Mouse (Mus musculus): ENCODE measurements around the gene Neurl4.
"Not testable (repeated sequence)": the region's sequence is repeated elsewhere in the genome, so short reads cannot be mapped to it uniquely, and the experiment has no call there.

The Neurl4 gene

DNA sequence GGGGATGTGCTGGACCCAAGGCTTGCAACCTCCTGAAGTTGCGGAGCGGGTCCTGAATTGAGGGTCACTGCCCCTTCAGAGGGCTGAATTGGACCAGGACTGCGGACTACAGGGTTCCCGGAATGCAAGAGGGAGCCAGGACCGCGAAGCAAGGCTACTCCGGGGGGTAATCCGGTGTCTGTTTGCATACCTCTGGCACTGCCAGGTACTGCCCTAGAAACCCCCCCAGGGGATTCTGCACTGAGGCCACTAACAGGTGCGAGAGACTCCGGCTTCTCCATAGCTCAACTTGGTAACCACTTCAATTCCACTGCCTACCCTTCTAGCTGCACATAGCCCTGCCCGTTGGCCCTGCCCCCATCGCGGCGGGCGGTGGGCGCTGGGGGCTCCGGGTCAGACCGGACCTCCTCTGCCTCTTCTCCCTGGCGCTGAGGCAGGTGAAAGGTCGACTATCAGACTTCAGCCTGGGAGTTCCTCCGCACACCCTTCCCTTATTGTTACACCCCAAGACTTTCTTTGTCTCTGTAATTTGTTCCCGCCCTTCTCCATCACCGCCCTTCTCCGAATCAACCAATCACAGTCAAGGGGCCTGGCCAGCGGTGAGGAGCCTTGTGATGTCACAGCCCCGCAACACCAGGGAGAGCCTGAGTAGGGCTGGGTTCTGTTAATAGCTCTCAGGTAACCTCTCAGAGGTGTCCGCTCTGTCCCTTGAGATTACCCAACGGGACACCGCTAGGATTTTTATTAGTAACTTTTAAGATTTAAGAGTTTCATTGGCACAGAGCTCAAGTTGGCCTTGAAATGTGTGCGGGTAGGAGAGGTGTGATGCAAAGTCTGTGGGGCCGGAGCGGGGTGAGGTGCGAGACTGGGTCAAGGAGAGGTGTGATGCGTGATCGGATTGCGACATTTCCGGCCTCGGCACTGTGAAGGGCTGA lies at the start of gene Neurl4, which contains the start of gene 2810408A11Rik:
Gene Neurl4, plus strand, starts transcription at position 602 of the 935 bp plus-strand sequence.
Gene 2810408A11Rik, minus strand, starts transcription at position 517 of the 935 bp plus-strand sequence.
- DNase-seq: peak; percentile 96

DNA sequence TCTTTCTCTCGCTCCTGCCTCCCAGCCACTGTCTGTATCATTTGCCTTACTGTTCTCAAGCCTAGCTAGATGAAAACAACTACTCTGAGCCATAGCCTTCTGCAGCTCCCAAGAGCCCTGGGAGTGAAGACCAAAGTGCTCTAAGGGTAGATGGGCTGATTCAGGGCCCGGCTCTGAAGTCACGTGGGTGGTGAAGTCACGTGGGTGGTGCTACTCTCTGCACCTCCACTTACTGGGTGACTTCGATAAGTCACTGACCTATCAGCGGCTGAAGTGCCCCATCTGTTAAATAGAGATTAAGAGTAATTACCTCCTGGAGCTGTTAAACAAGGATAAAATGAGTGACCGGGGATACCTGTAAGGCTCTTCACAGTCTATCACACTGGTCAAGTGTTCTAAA lies 46.9 kb upstream of the Neurl4 start:
- DNase-seq: no peak

DNA sequence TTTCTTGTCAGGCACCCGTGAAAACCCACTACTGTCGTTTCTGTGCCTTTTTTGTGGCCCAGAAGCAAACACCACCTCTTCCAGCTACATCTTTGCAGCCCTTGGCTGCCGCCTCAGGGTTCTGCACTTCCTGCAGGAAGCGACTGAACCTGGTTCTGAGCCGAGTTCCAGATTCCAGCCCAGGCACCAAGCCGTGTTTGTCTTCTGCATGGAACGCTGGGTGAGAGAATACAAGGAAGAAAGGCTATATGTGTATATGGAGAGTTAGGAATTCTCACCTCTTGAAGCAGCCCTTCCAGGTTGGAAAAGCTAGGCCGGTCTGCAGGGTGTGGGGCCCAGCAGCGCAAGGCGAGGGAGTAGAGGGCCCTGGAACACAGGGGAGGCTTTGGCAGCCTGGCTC lies 46.2 kb upstream of the Neurl4 start:
- DNase-seq: no peak

DNA sequence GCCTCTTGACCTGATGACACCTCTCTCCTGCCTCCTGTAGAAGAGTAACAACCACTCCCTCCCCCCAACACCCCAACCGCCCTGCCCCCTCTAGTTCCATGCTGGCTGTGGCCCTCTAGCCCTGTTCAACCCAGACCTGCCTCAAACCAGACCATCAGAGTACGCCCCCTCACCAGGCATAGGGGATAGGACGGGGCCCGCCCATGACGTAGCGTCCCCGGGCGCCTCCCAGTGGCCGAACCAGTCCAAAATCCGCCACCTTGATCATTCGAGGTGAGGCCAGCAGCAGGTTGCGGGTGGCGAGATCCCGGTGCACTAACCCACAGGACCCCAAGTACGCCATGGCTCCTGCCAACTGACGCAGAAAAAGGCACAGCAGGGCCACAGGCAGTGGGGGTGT lies 45.5 kb upstream of the Neurl4 start:
- DNase-seq: peak; percentile 66

DNA sequence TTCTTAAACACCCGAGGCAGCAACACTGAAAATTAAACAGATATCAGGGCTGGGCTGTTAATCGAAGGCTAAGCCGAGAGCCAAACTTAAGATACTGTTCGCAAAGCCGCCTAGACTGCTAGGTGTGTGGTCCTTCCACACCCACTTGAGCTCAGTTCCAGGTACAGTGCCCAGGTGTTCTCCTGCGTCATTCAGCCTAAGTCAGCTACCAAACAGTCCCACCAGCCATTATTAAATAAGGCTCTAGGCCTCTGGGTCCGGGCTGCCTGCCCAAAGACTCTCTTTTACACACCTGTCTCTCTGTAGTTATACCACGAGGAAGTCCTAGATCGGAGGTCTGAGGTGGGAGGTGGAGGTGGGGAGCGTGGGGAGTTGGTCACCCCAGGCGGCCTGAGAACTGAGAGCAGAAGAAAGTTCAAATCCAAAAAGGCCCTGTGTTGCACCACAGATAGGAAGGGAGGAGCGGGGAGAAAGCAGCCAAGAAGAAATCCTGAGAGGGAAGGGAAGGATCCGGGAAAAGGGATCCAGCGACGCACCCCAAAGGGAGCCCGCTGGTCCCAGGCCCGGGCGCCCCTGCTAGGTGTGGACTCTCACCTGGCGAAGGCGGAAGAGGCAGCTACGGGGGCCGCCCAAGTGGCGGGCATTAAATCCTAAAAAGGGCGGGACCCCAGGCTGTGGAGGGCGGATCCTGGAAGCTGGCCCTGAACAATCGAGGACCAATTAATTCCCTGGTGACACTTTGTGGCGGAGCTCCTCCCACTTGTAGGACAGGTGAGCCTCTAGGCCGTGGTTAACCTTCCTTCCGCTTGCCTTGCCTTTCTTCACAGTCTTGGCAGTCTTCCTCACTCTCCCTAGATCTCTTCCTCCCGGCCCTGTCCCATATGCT lies 42.5 kb upstream of the Neurl4 start, which contains the start of gene Tnk1:
Gene Tnk1, minus strand, starts transcription at position 618 of the 886 bp plus-strand sequence.
- peak; percentile 68 for DNase-seq

DNA sequence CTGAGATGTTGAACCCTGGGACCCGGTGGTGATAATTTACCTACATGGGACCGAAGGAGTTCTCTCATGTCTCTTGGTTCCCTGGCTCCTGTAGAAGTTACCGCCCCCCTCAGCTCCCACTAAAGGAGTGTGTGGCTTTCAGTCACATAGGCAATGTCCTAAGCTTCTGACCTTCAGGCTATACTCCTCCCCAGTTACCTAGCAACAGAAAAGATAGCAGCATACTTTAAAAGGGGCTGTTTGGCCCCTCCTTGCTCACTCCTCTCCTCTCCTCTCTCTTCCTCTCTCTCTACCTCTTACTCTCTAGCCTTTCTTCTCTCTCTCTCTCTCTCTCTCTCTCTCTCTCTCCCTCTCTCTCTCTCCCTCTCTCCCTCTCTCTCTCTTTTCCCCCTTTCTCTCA lies 37.1 kb upstream of the Neurl4 start:
- DNase-seq: not testable (repeated sequence)

DNA sequence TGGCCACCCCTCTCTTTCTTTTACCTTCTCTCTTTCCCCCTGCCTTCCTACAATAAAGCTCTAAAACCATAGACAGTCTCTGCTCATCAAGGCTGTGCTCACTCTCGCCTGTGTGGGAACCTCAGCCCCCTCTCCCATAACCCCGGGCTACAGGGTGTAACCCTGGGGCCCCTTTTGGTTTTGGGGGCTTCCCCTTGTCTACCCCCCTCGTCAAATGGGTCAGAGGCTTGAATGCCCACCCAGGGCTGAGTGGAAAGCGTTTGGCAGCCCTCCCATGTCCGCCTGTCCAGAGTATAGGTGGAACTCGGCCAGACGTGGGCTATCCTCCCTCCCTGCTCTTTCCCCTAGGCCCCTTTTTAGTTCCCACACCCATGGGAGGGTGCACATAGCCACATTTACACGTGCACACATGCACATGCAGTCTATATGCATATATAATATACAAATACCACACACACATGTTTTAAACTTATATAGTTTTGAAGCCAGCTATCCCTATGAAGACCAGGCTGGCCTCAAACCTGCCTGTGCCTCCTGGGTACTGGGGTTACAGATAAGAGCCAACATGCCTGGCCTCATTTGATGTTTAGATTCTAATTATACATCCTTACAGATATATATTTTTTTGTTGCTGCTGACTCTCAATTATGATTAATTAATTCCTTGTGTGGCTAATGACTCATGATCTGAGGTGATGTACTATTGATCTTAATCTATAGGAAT lies 36.6 kb upstream of the Neurl4 start:
- DNase-seq: no peak

DNA sequence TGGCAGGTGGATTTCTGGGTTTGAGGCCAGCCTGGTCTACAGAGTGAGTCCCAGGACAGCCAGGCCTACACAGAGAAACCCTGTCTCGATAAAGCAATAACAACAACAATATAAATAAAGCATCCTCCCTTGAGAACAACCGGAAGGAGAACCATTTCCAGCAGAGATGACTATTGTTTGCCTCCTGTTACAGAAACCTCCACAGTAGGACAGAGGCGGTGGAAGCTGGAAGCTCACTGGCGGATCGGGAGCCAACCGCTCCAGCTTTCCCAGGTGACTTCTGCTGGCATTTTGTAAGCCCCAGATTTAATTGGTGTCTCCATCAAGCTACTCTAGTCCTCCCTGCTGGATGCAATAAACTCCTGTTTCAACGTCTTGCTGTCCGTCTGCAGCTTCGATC lies 35.3 kb upstream of the Neurl4 start:
- no peak for DNase-seq

DNA sequence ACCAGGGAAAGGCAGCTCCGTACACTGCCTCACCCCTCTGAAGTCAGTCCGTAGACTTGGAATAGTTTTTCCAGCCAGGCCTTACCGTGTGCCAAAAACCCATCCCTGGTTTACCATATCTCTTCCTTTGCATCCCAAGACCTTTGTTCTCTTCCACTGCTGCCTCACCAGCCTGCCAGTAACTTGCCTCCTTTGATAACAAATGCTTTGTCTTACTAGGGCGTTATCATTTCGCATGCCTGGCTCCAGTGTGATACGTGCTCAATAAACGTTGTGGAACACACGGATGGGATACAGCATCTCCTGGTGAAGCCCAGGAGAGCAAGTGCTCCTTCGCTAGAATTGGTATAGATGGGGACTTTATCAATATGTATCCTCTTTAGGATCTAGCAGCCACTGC lies 33.5 kb upstream of the Neurl4 start:
- DNase-seq: no peak

DNA sequence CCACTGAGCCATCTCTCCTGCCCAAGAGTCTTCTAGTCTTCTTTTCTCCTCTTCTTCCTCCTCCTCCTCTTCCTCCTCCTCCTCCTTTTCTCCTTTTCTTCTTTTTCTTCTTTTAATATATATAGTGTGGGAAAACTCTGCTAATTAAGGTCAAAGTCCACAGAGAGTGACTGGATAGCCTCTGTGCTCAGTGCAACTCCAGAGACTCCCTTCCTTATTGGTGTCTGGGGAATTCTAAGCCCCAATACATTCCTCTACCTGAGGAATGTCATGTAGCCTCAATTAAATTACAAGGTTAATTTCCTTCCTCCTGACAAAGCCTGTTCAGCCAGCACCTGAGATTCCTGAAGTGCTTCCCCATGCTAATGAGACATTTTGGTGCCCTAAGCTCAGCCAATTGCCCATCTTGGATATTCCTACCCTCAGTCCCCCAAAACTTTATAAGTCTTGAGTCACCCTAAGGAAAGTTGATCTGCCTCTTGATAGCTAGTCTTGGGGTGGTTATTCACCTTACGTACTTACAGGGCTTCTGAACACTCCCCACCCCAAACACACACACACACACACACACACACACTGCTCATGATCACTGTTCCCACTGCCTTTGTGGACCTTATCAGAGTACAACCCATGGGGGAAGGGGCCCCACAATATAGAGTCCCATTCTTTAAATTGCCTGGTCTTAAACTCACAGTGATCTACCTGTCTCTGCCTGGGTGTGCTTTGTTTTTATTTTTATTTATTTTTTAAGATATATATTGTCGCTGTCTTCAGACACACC lies 30.4 kb upstream of the Neurl4 start:
- no peak for DNase-seq

DNA sequence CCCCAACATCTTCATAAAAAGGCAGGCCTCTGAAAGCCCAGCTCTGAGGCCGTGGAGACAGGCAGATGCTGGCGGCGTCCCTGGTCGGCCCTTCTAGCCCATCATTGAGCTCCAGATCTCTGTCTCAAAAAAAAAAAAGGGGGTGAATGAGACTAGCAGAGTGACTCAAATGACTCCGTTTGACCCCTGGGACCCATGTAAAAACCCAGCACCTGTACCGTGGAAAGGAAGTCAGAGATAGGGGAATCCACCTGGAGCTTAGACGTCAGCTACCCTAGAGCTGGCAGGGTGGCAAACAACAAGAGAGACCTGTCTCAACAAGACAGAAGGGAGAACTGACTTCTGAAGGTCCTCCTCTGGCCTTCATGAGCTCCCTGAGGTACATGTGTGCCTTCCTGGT lies 29.1 kb upstream of the Neurl4 start:
- DNase-seq: no peak

DNA sequence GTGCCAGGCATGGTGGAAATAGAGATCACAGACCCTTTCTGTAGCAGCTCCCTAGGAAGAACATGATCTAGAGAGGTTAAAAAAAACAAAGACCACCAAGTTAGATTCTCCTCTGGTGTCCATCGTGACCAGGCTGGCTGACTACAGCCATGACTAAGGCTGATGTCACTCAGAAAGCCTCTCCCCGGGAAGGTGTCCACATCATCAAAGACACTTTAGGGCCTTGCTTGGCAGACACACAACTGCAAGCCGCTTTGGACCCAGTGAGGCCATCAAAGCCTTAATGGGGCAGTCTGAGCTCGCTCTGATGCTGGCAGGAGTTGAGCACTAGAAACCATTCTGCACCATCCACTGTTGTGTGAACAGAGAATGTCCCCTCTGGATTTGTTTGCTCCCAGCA lies 28.4 kb upstream of the Neurl4 start:
- DNase-seq: no peak

DNA sequence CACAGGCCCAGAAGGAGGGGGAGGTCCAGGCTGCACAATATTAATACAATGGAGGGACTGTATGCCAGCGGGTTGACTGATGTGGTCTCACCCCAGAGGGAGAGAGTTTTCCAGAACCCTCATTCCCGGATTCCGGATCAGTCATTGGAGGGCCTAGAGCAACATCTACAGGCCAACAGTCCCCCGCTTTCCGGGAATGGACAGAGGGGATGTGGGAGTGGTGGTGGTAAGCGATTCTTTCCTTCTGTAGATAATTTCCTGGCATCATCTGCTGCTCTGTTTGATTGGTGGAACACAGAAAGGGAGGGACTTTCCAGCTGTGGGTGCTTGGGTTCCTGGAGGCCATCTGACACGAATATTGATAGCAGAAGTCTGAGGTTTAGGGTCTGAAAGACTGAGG lies 24.7 kb upstream of the Neurl4 start:
- DNase-seq: peak; percentile 91

DNA sequence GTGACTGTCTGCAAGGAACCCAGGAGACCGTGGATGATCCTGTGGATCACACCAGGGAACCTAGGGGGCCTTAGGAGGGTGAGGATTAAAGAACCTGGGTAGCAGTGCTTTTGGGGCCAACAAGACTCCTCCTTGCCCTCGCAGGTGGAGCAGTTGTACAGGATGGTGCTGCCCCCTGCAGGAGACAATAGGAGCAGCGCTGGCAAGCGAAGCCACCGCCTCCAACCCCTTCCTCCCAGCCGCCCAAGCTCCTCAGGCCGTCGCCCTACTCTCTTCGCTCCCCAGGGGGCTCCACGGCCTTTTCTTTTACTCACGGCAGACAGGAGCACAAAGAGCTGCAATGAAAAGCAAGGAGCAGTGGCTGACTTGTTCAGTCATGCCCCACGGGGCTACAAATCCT lies 24.0 kb upstream of the Neurl4 start:
- DNase-seq: peak; percentile 97

DNA sequence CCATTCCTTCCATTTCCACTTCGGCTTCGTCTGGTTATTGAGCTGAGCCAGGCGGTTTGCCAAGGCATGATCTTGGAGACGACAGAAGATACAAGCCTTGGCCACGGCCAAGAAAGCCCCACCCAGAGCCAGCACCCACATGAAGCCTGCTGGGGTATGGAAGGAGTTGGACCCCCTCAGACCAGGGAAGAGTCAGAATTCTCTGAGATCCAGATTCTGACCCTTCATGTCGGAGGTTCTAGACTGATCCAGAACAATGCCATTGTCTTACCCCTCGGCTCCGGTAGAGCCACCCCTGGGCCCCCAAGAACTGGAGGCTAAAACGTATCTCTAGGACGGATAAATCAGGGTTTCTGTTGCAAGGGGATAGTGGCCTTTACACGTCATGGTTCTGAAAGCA lies 23.0 kb upstream of the Neurl4 start, which contains the start of gene Tmem95:
Gene Tmem95, minus strand, starts transcription at position 141 of the 400 bp plus-strand sequence.
- no peak for DNase-seq

DNA sequence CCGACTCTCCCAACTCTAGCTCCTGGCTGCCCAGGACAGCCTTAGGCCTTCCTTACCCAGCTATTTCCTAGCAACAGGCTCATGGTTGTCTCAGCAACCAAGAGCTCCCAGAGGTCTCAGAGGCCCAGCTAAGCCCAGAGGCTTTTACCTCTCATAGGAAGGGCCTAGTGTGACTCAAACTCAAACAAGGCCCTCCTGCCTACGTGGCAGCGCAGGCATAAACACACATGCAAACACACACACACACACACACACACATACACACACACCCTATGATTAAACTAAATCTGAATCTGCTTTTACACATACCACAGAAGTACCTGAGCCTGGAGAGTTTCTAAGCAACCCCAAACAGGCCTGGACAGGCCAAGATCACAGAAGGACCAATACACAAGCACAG lies 22.5 kb upstream of the Neurl4 start:
- no peak for DNase-seq

DNA sequence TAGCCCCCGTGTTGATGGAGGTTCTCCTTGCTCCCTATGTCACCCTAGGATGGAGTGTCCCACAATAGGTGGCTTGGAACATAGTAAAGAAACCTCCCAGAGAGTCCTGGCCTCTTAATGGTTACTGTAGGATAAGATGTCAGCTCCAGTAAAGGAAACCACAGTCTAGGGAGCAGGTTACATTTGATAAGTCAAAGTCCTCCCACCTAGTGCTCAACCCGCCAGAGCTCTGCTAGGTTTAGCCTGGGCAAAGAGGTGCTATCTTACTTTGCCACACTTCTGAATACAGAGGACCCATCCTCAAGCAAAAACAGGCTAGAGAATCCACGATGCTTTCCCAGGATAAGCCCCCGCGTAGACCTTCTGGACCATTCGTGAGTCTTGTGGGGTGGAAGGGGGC lies 21.9 kb upstream of the Neurl4 start:
- DNase-seq: no peak

DNA sequence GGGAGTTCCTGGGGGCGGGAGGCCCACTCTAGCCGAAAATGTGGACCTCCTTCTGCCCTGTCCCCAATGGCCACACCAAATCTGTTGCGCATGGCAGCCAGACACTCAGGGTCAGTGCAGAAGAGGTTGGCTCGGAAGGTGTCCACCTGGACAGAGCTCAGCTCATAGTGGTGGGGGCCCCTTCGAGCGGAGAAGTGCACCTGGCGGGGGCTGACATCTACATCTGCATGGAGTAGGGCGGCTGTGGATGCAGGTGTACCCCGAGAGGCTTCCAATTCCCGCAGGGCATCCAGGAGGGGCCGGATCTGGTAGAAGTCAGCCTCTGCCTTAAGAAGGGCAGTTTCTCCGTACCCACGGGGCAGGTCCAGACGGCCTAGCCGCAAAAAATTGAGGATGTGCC lies 21.2 kb upstream of the Neurl4 start:
- no peak for DNase-seq

DNA sequence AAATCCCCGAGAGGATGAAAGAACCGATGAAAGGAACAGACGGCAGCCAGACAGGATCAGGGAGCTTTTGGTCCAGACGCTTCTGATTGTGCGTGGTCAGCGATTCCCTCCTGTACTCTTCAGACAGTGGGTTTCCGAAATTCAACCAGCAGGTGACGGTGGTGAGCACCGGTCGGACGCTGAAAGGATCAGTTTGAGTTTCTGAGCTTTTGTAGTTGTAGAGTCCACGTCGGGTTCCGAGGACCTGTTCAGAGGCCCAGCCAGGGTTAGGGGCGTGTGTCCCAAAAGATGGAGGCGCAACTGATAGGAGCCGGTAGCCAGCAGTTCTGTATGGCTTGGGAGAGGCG lies 20.4 kb upstream of the Neurl4 start:
- DNase-seq: peak; percentile 91

DNA sequence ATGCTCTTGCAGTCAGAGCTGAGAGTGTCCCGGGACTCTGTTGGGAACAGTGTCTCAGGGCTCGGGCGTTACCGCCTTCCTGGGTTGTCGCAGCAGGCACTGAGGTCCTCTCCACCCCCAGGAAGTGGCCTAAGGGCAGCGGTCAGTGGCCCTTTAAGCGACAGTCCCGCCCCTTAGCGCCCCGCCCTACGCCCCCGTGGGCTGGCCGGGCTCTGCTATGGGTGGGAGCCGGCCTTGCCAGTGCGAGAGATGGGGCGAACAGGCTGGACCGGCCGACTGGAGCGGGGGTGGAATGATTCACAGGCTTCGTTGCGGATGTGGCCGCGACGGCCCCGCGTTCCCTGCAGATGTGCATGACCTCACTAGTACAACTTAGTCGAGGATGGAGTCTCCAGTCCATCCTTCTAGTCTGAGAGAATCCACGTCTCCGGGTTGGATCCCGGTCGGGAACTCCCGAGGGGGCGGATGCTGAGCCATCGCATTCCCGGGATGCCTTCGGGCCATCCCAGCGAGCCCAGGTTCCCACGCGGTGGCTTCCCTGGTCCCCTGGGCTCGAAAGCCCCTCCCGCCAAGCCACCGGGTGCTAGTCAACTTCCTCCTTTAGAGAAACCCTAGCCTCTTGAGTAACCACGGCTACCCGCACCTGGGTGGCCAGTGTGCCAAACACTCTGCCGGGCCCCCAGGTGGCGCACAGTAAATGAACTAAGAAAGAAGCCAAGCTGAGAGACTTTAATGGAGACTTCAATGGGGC lies 19.8 kb upstream of the Neurl4 start, which contains the start of gene Kctd11:
Gene Kctd11, minus strand, starts transcription at position 554 of the 751 bp plus-strand sequence.
- DNase-seq: peak; percentile 97
